In the genomic region with DNA sequence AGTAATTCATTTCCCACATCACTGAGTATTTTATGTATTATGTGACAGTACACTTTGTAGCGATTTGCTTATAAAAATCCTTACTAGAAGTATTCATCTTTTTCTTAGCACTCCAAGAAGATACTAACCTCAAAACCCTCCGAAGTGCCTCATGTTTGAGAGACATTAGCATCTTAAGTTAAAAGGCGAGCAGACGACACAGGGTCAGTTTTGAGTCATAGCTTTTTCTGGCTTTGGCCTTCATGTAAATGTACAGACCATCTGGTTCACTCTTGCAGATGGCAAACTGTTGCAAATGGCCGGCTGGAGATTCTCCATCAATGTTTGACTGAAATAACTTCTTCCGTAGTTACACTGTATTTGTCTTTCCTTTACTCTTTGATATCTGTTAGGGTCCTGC, we compare ENCODE assay signal across 19 mouse cellular contexts. TPM values are rescaled to one million over a fixed set of nuclear protein-coding genes. Genes with fewer than 3 reads are reported as not detected.
A peak's percentile ranks its signal among the peaks of the same experiment; 100 is the strongest.
DNase-seq lines count a peak whose midpoint lies in the region; ATAC-seq and TF ChIP-seq lines count a peak whose summit lies in the region.
"Had no signal": no experiment of that assay in that cellular context is flagged by ENCODE, and none has a peak within 500 bp of the region (broad histone marks: within the 10 kb centered on the region; RNA-seq: fewer than 3 reads in every experiment).

No protein-coding gene starts in this region.

- in situ Hi-C loops in CH12.LX (cut with MboI; ENCODE audit: low pct_ligation_motif_present, low pct_unique_long_range_greater_than_20kb, low sequenced_read_pairs): no loop called here

- H3K27ac ChIP-seq in midbrain, embryonic 11.5 days (ENCODE audit: low read depth, low read length): no peak overlapping the region
- H3K27ac ChIP-seq in midbrain, embryonic 10.5 days (replicated peaks): no peak overlapping the region
- peak overlapping the region; percentile 83 for H3K27ac ChIP-seq in CH12.LX (ENCODE audit: insufficient read depth, low read depth)

- no peak for ATAC-seq in midbrain, embryonic 11.5 days (ENCODE audit: low FRiP score)
- ATAC-seq in monocyte, adult 5-6 weeks (replicated peaks; ENCODE audit: insufficient number of reproducible peaks, low FRiP score, low TSS enrichment, poor library complexity, severe bottlenecking): no peak
- ATAC-seq: activated CD4-positive, CD25-positive, alpha-beta regulatory T cell, adult 4 months; CD4-positive, CD25-positive, alpha-beta regulatory T cell, adult 4 months; Patski had no signal

- TF ChIP-seq POLR2A in CH12.LX (IDR thresholded peaks at IDR 0.05; ENCODE audit: low read depth, low read length): peak; percentile 42; the same call in 1 of the 2 replicates

- H3K79me2 ChIP-seq in CH12.LX (replicated peaks; ENCODE audit: control insufficient read depth, extremely low read depth, insufficient read depth, poor library complexity, severe bottlenecking): no peaks in the 10 kb centered on the region

- no peaks in the 10 kb centered on the region for H3K9me3 ChIP-seq in midbrain, embryonic 11.5 days (ENCODE audit: control insufficient read depth, low read length)
- no peaks in the 10 kb centered on the region for H3K9me3 ChIP-seq in midbrain, embryonic 10.5 days (replicated peaks)
- no peaks in the 10 kb centered on the region for H3K9me3 ChIP-seq in CH12.LX (replicated peaks; ENCODE audit: low read length)
- H3K9me3 ChIP-seq: G1E had no signal

- no peaks in the 10 kb centered on the region for H3K36me3 ChIP-seq in midbrain, embryonic 11.5 days (ENCODE audit: control insufficient read depth, insufficient read depth, low read length)
- no peaks in the 10 kb centered on the region for H3K36me3 ChIP-seq in midbrain, embryonic 10.5 days
- H3K36me3 ChIP-seq in CH12.LX (replicated peaks in 1 of 2; ENCODE audit: control insufficient read depth in 1 of 2, insufficient read depth in 1 of 2, low read length in 1 of 2): no peaks in the 10 kb centered on the region
- H3K36me3 ChIP-seq: G1E had no signal

- DNase-seq in midbrain, embryonic 11.5 days (ENCODE audit: low spot score, missing footprints): peak; percentile 56
- DNase-seq in midbrain, embryonic 10.5 days (ENCODE audit: low spot score): no peak
- peak; percentile 51 for DNase-seq in CH12.LX (ENCODE audit: extremely low read depth)
- DNase-seq: adrenal gland, adult 2 months; adrenal gland, adult 8-10 months; adrenal gland, postnatal 10 days; adrenal gland, postnatal 14 days; adrenal gland, postnatal 25 days; adrenal gland, postnatal 36 days; B cell, adult 2 months; cerebellum, adult 11 months; cerebellum, adult 11-12 months; cerebellum, adult 18-20 months; cerebellum, adult 2 months had no signal

- H3K9ac ChIP-seq in midbrain, embryonic 11.5 days (ENCODE audit: low read length): no peak overlapping the region
- H3K9ac ChIP-seq in CH12.LX (ENCODE audit: insufficient read depth, low read depth): no peak overlapping the region; the same call in 1 of the 2 replicates

- dilution Hi-C loops in CH12.LX (cut with MboI; ENCODE audit: extremely low pct_ligation_motif_present, extremely low pct_unique_long_range_greater_than_20kb, low sequenced_read_pairs): no loop called here

- no peak for TF ChIP-seq CTCF in CH12.LX (conservative IDR thresholded peaks at IDR 0.05 in 1 of 2, IDR thresholded peaks at IDR 0.05 in 1 of 2; ENCODE audit: low read depth in 2 of 2, low read length in 2 of 2)

- no peak overlapping the region for H3K4me2 ChIP-seq in midbrain, embryonic 11.5 days
- no peak overlapping the region for H3K4me2 ChIP-seq in CH12.LX (ENCODE audit: insufficient read depth, low read depth, poor library complexity, severe bottlenecking)

- H3K4me1 ChIP-seq in midbrain, embryonic 11.5 days (ENCODE audit: control insufficient read depth, insufficient read depth, low read length): no peaks in the 10 kb centered on the region
- no peaks in the 10 kb centered on the region for H3K4me1 ChIP-seq in midbrain, embryonic 10.5 days
- H3K4me1 ChIP-seq in CH12.LX (ENCODE audit: control insufficient read depth in 1 of 2, insufficient read depth in 2 of 2): peaks cover 24 to 58% of the 10 kb centered on the region in 2 experiments

- no peaks in the 10 kb centered on the region for H3K27me3 ChIP-seq in midbrain, embryonic 11.5 days (ENCODE audit: control insufficient read depth, insufficient read depth, low read length)
- H3K27me3 ChIP-seq in midbrain, embryonic 10.5 days (ENCODE audit: low read depth, poor library complexity, severe bottlenecking): no peaks in the 10 kb centered on the region
- no peaks in the 10 kb centered on the region for H3K27me3 ChIP-seq in CH12.LX (replicated peaks)
- H3K27me3 ChIP-seq: Patski had no signal

- no peak overlapping the region for H3K4me3 ChIP-seq in midbrain, embryonic 11.5 days (ENCODE audit: low read depth, low read length)
- no peak overlapping the region for H3K4me3 ChIP-seq in midbrain, embryonic 10.5 days
- no peak overlapping the region for H3K4me3 ChIP-seq in CH12.LX (replicated peaks in 1 of 3; ENCODE audit: low read depth in 2 of 3, low read length in 2 of 3, poor library complexity in 1 of 3)

- WGBS in midbrain, embryonic 11.5 days: 94% methylated on average over 6 of the region's 6 CpGs
- WGBS in midbrain, embryonic 10.5 days: 92% methylated on average over 6 of the region's 6 CpGs

- TF ChIP-seq EP300 in CH12.LX (IDR thresholded peaks at IDR 0.05; ENCODE audit: low read length): peak; percentile 97

- TF ChIP-seq RAD21 in CH12.LX (IDR thresholded peaks at IDR 0.05; ENCODE audit: low read depth, low read length): no peak; the same call in 1 of the 2 replicates

TF ChIP-seq in CH12.LX, 34 proteins besides CTCF, POLR2A, EP300 and RAD21:
- no peak for TF ChIP-seq SMC3 (IDR thresholded peaks at IDR 0.05; ENCODE audit: low read depth, low read length)
- TF ChIP-seq MEF2A (IDR thresholded peaks at IDR 0.05; ENCODE audit: borderline replicate concordance, low read depth, low read length): peak; percentile 91; the same call in 1 of the 2 replicates
- TF ChIP-seq ZC3H11A (IDR thresholded peaks at IDR 0.05; ENCODE audit: low read depth, low read length): no peak
- peak; percentile 54; the same call in 1 of the 2 replicates for TF ChIP-seq MAZ (IDR thresholded peaks at IDR 0.05; ENCODE audit: low read depth, low read length)
- TF ChIP-seq MAX (IDR thresholded peaks at IDR 0.05; ENCODE audit: low read length): peak; percentile 57
- no peak for TF ChIP-seq ZMIZ1 (IDR thresholded peaks at IDR 0.05; ENCODE audit: low read depth, low read length)
- peak; percentile 95 for TF ChIP-seq JUN (IDR thresholded peaks at IDR 0.05; ENCODE audit: insufficient read depth, low read depth, low read length)
- peak; percentile 98 for TF ChIP-seq TCF12 (IDR thresholded peaks at IDR 0.05; ENCODE audit: low read depth, low read length)
- TF ChIP-seq ETS1 (conservative IDR thresholded peaks at IDR 0.05; ENCODE audit: low read depth, low read length): peak; percentile 88
- TF ChIP-seq MYC (IDR thresholded peaks at IDR 0.05; ENCODE audit: low read depth, low read length): peak; percentile 95
- peak; percentile 87 for TF ChIP-seq BHLHE40 (IDR thresholded peaks at IDR 0.05; ENCODE audit: low read depth, low read length)
- TF ChIP-seq CHD2 (IDR thresholded peaks at IDR 0.05; ENCODE audit: low read length): peak; percentile 67; the same call in 1 of the 2 replicates
- 0 out of 2 replicates have a peak, but pooled peaks have one; percentile 56 for TF ChIP-seq TBP (conservative IDR thresholded peaks at IDR 0.05; ENCODE audit: low read depth, low read length)
- peak; percentile 76; the same call in 1 of the 2 replicates for TF ChIP-seq SIN3A (IDR thresholded peaks at IDR 0.05; ENCODE audit: low read length)
- TF ChIP-seq IRF4 (IDR thresholded peaks at IDR 0.05; ENCODE audit: low read depth, low read length): peak; percentile 98
- no peak for TF ChIP-seq CHD1 (IDR thresholded peaks at IDR 0.05; ENCODE audit: low read depth, low read length)
- TF ChIP-seq MXI1 (IDR thresholded peaks at IDR 0.05; ENCODE audit: low read depth, low read length): 0 out of 2 replicates have a peak, but pooled peaks have one; percentile 43
- TF ChIP-seq JUND (conservative IDR thresholded peaks at IDR 0.05; ENCODE audit: low read depth, low read length): peak; percentile 97
- no peak for TF ChIP-seq NELFE (IDR thresholded peaks at IDR 0.05; ENCODE audit: low read depth, low read length)
- 0 out of 2 replicates have a peak, but pooled peaks have one; percentile 54 for TF ChIP-seq MAFK (IDR thresholded peaks at IDR 0.05; ENCODE audit: insufficient replicate concordance, low read length)

RNA-seq across cellular contexts. Expression of a gene that starts 30.7 kb away (rescaled TPM):
- polyA plus RNA-seq in midbrain, embryonic 11.5 days (2014; fragmentation: Nextera tagmentation; extraction: Ambion mirVana): 19.2 and 19.3 TPM in 2 replicates
- polyA plus RNA-seq in midbrain, embryonic 10.5 days (2016; fragmentation: Nextera tagmentation; extraction: Ambion mirVana): 12.9 and 14.4 TPM in 2 replicates
- 11.2 and 13.4 TPM in 2 replicates for total RNA-seq in CH12.LX (2012; rRNA removed)
- 10.4 and 11.4 TPM in 2 replicates for total RNA-seq in CH12.LX (2014; rRNA removed)
- polyA plus RNA-seq in CH12.LX (2012; ENCODE audit: insufficient read length, low read depth): 19.9 and 20.9 TPM in 2 replicates
- total RNA-seq in monocyte, adult 5-6 weeks (2017): 116 to 177 TPM (median 171 TPM) in 3 replicates
